7 mouse cellular contexts compared by ENCODE assay signal in the genomic region with DNA sequence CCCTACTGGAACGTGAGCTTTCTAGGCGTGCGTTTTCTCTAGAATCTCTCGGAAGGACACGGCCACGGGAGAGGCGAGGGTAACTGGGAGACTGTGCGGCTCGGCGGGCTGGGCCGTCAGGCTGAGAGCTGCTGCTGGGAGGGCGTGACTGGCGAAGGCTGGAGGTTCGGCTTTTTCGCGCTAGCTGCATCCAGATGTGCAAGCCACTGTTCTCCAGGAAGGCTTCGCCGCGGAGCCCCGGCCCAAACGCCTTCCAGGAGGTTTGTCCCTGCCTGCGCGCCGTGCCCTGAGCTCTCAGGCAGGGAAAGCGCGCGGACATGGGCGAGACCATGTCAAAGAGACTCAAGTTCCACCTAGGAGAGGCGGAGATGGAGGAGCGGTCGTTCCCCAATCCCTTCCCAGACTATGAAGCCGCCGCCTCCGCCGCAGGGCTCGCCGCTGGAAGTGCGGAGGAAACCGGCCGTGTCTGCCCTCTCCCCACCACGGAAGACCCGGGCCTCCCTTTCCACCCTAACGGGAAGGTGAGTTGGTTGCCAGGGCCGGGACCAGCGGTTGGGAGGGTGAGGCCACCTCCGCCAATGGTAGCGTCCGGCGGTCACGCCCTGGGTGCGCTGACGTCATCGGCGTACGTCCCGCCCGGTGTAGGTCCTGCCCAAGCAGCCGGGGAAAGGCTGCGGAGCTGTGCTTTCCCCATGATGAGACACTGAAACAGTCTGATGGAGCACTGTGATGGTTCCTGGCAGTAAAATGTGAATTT. TPM values are rescaled to one million over a fixed set of nuclear protein-coding genes. Genes with fewer than 3 reads are reported as not detected.
A peak's percentile ranks its signal among the peaks of the same experiment; 100 is the strongest.
DNase-seq lines count a peak whose midpoint lies in the region; ATAC-seq lines count a peak whose summit lies in the region.

No protein-coding gene starts in this region.

- intact Hi-C loops in left cerebral cortex, postnatal 36 days (cut with DNase I), result loop anchor here (5.0 to 10.0 kb wide), 3 partner anchors 98 to 896 kb away; no protein-coding TSS in a partner anchor

- no peaks in the 10 kb centered on the region for H3K27me3 ChIP-seq in intestine, embryonic 16.5 days (replicated peaks; ENCODE audit: control insufficient read depth, insufficient read depth, low read length)
- no peaks in the 10 kb centered on the region for H3K27me3 ChIP-seq in midbrain, embryonic 11.5 days (ENCODE audit: control insufficient read depth, insufficient read depth, low read length)

- under 1% methylated on average over 59 of the region's 59 CpGs for WGBS in intestine, embryonic 16.5 days
- WGBS in midbrain, embryonic 11.5 days, result under 1% methylated on average over 59 of the region's 59 CpGs

- no peaks in the 10 kb centered on the region for H3K36me3 ChIP-seq in intestine, embryonic 16.5 days (ENCODE audit: control insufficient read depth, insufficient read depth, low read length)
- no peaks in the 10 kb centered on the region for H3K36me3 ChIP-seq in midbrain, embryonic 11.5 days (ENCODE audit: control insufficient read depth, insufficient read depth, low read length)

- ATAC-seq in intestine, embryonic 16.5 days, result peak; percentile 100
- ATAC-seq in midbrain, embryonic 11.5 days (ENCODE audit: low FRiP score), result peak; percentile 99

- H3K9ac ChIP-seq in intestine, embryonic 16.5 days (ENCODE audit: low read depth, low read length), result peak overlapping the region; percentile 91
- H3K9ac ChIP-seq in midbrain, embryonic 11.5 days (ENCODE audit: low read length), result peak overlapping the region; percentile 88

- peak overlapping the region; percentile 80 for H3K4me2 ChIP-seq in intestine, embryonic 16.5 days (ENCODE audit: low read depth, low read length)
- H3K4me2 ChIP-seq in midbrain, embryonic 11.5 days, result peak overlapping the region; percentile 60

- H3K27ac ChIP-seq in intestine, embryonic 16.5 days (ENCODE audit: low read length), result peak overlapping the region; percentile 97
- H3K27ac ChIP-seq in midbrain, embryonic 11.5 days (ENCODE audit: low read depth, low read length), result peak overlapping the region; percentile 94

- peak overlapping the region; percentile 88 for H3K4me3 ChIP-seq in intestine, embryonic 16.5 days (ENCODE audit: low read length)
- H3K4me3 ChIP-seq in midbrain, embryonic 11.5 days (ENCODE audit: low read depth, low read length), result peak overlapping the region; percentile 72

- peak; percentile 95 for DNase-seq in adrenal gland, adult 8-10 months
- peak; percentile 95 for DNase-seq in embryo, embryonic 9.5 days (ENCODE audit: extremely low spot score)
- DNase-seq in gastrocnemius, postnatal 4 days (ENCODE audit: low spot score in 2 of 2), result peak; percentile 87 to 94
- DNase-seq in left cerebral cortex, postnatal 36 days (ENCODE audit: low spot score in 2 of 2), result peak; percentile 97 to 98
- peak; percentile 98 for DNase-seq in midbrain, embryonic 11.5 days (ENCODE audit: low spot score, missing footprints)
- peak; percentile 94 for DNase-seq in skeletal muscle tissue, adult 2 months (ENCODE audit: low read depth, low spot score)

- H3K4me1 ChIP-seq in intestine, embryonic 16.5 days (ENCODE audit: control insufficient read depth, insufficient read depth, low read length), result no peaks in the 10 kb centered on the region
- peaks cover 6% of the 10 kb centered on the region; the same call in 1 of the 2 replicates for H3K4me1 ChIP-seq in midbrain, embryonic 11.5 days (ENCODE audit: control insufficient read depth, insufficient read depth, low read length)

- H3K9me3 ChIP-seq in intestine, embryonic 16.5 days (ENCODE audit: control insufficient read depth, low read length), result no peaks in the 10 kb centered on the region
- no peaks in the 10 kb centered on the region for H3K9me3 ChIP-seq in midbrain, embryonic 11.5 days (ENCODE audit: control insufficient read depth, low read length)

RNA-seq across cellular contexts. Expression of a gene that starts 0.6 kb away (rescaled TPM):
- 10 to 100 TPM; 17.8 to 25.3 (median 21.0) TPM for total RNA-seq in adrenal gland, adult 8-10 months (2022)
- total RNA-seq in gastrocnemius, postnatal 4 days (2021), result 10 to 100 TPM; 19.8 to 20.3 TPM
- polyA plus RNA-seq in intestine, embryonic 16.5 days (2015; fragmentation: Nextera tagmentation; extraction: Ambion mirVana), result 15.8 and 15.9 TPM in 2 replicates
- 100 to 1,000 TPM; 114 to 127 TPM for total RNA-seq in left cerebral cortex, postnatal 36 days (2021)
- 58.4 and 59.3 TPM in 2 replicates for polyA plus RNA-seq in midbrain, embryonic 11.5 days (2014; fragmentation: Nextera tagmentation; extraction: Ambion mirVana)

RNA-seq across cellular contexts. Expression of a gene that starts 11.0 kb away (rescaled TPM):
- 10 to 100 TPM; 12.9 to 15.3 (median 13.2) TPM for total RNA-seq in adrenal gland, adult 8-10 months (2022)
- 10 to 100 TPM in 1 of 2 experiments, 1 to 10 TPM in 1; 9.4 to 10.1 TPM for total RNA-seq in gastrocnemius, postnatal 4 days (2021)
- 20.4 and 21.4 TPM in 2 replicates for polyA plus RNA-seq in intestine, embryonic 16.5 days (2015; fragmentation: Nextera tagmentation; extraction: Ambion mirVana)
- total RNA-seq in left cerebral cortex, postnatal 36 days (2021), result 1 to 10 TPM; 8.9 to 9.2 TPM
- polyA plus RNA-seq in midbrain, embryonic 11.5 days (2014; fragmentation: Nextera tagmentation; extraction: Ambion mirVana), result 15.7 and 17.9 TPM in 2 replicates

Comparison
In these comparisons a context has a peak if more than half of its experiments do, and no peak if none do; other contexts are left out.
1. Peak in every context shown above with its lines: DNase-seq, ATAC-seq, H3K4me3 ChIP-seq and H3K27ac ChIP-seq.
2. RNA of a gene that starts 0.6 kb away (total RNA-seq): 114 to 127 TPM in left cerebral cortex, postnatal 36 days; 17.8 to 25.3 TPM in adrenal gland, adult 8-10 months and 19.8 to 20.3 TPM in gastrocnemius, postnatal 4 days; every median in the first group is over 4 times any median in the second.